Mouse (Mus musculus) adipocyte (in vitro differentiated cells): ENCODE data around the gene Aqp2.

Experiments used
- DNase-seq: peaks from one replicate; pipeline ENCODE4 v3.0.0-alpha.2; 2016; ENCODE audit warnings: low spot score

Gene Aqp2

GRCm38 (mm10) chr15:99590429-99591084 lies 11.7 kb downstream of the Aqp2 start, which contains the start of gene Aqp5:
Gene Aqp5, plus strand, starts transcription at chr15:99590782.
- no peak for DNase-seq

GRCm38 (mm10) chr15:99592177-99592576 lies 13.3 kb downstream of the Aqp2 start:
- peak; percentile 83 for DNase-seq

GRCm38 (mm10) chr15:99592877-99593276 lies 14.0 kb downstream of the Aqp2 start:
- DNase-seq: no peak

- no peak for DNase-seq
These were observed 16.1 kb downstream of the Aqp2 start for GRCm38 (mm10) chr15:99594951-99595350.

- peak; percentile 92 for DNase-seq
These were observed 17.3 kb downstream of the Aqp2 start for GRCm38 (mm10) chr15:99596056-99596687.

GRCm38 (mm10) chr15:99596841-99597240 lies 18.0 kb downstream of the Aqp2 start:
- no peak for DNase-seq

GRCm38 (mm10) chr15:99597596-99597995 lies 18.7 kb downstream of the Aqp2 start:
- DNase-seq: no peak

- no peak for DNase-seq
These were observed 20.6 kb downstream of the Aqp2 start for GRCm38 (mm10) chr15:99599245-99600070.

- DNase-seq: no peak
These were observed 22.3 kb downstream of the Aqp2 start, which contains the start of gene Aqp6 for GRCm38 (mm10) chr15:99600986-99601822. Gene Aqp6, plus strand, starts transcription at chr15:99601400.

- DNase-seq: no peak
These were observed 22.9 kb downstream of the Aqp2 start for GRCm38 (mm10) chr15:99601823-99602120.

- DNase-seq: no peak
These were observed 23.5 kb downstream of the Aqp2 start for GRCm38 (mm10) chr15:99602206-99602820.

GRCm38 (mm10) chr15:99603216-99603615 lies 24.4 kb downstream of the Aqp2 start:
- DNase-seq: no peak

- DNase-seq: no peak
These were observed 26.7 kb downstream of the Aqp2 start for GRCm38 (mm10) chr15:99605595-99605994.

- no peak for DNase-seq
These were observed 27.7 kb downstream of the Aqp2 start for GRCm38 (mm10) chr15:99606515-99606914.

GRCm38 (mm10) chr15:99607388-99608113 lies 28.7 kb downstream of the Aqp2 start:
- DNase-seq: no peak

GRCm38 (mm10) chr15:99608382-99609125 lies 29.7 kb downstream of the Aqp2 start:
- no peak for DNase-seq

- no peak for DNase-seq
These were observed 32.7 kb downstream of the Aqp2 start for GRCm38 (mm10) chr15:99611563-99611962.

GRCm38 (mm10) chr15:99614273-99614672 lies 35.4 kb downstream of the Aqp2 start:
- DNase-seq: no peak

GRCm38 (mm10) chr15:99614753-99615152 lies 35.9 kb downstream of the Aqp2 start:
- peak; percentile 11 for DNase-seq

GRCm38 (mm10) chr15:99615246-99615645 lies 36.4 kb downstream of the Aqp2 start:
- DNase-seq: peak; percentile 52
